Mouse (Mus musculus) induced T-regulatory cell, adult 2 months (primary cell): ENCODE measurements around the gene Tgfbr1.
A peak's percentile ranks its signal among the peaks of the same experiment; 100 is the strongest.

Experiments used
- DNase-seq: peaks from one replicate; pipeline ENCODE4 v3.0.0-alpha.2; 2012; ENCODE audit warnings: low read depth

The Tgfbr1 gene

DNA sequence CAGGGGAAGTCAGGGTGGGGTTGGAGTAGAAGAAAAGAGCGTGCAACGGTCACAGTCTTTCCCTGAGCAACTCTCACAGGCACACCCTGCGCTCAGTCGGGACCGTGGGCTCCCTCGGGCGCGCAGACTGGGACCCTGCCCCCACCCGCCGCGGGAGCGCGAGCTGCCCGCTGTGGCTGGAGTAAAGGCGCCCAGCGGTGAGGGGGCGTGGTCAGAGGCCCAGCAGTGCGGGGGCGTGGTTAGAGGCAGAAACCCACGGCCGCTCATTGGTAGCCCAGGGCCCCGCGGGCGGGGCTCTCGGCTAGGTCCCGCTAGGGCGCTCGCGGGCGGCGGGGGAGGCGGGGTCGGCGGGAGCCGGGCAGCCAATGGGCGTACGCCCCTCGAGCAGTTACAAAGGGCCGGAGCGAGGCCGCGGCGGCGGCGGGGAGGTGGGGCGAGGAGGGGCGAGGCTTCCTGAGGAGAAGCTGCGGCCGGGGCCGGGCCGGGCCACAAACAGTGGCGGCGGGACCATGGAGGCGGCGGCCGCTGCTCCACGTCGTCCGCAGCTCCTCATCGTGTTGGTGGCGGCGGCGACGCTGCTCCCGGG lies at the start of gene Tgfbr1:
TSS of gene Tgfbr1 (plus strand) at position 420 of the 586 bp plus-strand sequence.
- DNase-seq: peak; percentile 98

DNA sequence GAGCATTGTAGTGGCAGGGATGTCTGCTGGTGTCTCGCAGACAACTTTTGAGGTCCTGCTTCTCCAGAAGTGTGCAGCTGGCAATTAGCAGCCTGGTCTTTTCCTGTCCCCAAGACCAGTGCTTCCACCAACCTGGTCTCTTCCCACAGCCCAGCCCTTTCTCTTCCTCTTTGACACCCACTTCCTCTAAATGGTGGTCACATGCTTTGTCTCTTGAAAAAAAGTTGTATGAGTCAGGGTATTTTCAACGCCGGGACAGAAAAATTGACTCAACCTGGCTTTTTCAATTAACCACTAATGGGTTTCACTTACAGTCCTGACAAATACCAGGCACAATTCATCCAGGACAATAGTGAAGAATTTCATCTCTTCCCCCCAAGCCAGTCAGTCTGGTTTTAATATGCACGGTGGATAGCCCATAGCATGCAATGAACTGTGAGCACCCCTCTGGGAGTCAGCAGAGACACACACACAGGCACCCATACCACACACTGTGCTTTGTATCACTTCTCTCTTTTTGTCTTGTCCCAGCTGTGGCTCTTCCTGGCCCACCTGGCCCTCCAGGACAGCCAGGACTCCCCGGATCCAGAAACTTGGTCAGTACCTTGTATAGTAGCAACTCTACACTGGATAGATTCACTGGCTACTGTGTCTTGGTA lies 49.6 kb upstream of the Tgfbr1 start:
- DNase-seq: peak; percentile 82

DNA sequence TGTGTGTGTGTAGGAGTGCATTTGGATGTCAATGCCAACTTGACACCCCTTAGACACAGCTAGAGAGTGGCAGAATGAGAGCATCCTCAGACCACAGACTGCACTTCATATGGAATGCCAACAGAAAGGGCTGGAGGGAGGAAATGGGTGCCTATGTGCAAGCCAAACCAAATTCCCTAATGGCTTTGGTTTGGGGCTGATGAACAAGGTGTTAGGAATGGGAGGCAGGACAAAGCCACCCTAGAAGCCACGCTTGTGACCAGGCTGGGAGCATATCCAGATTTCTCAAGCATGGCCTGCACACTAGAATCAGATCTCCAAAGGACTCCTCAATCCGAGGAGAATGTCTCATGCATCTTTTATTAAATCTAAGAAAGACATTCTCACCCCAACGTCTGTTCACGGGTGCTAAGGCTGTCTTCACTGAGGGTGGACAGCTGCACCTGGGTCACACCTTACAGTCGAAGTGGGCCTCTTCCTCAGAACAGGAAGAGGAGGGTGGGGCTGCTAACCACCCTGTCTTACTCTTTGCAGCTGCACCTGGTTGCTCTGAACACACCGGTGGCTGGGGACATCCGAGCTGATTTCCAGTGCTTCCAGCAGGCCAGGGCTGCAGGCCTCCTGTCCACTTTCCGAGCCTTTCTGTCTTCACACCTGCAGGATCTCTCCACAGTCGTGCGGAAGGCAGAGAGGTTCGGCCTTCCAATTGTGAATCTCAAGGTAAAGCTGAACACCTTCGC lies 43.0 kb upstream of the Tgfbr1 start:
- DNase-seq: peak; percentile 75

DNA sequence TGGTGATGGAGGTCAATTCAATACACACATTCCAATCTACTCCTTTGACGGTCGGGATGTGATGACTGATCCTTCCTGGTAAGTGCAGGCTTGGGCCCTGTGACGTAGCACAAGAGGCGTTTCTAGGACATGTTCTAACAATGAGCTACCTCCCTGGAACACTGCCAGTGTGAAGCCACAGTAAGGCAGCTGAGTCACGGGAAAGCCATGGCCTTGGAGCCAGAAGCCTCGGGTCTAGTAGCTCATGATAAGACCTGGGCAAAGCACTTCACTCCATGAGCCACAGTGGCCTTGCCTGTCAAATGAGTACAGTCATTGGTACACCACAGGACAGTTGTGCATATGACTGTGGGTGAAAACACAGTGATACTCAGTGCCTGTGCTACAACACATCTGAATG lies 42.2 kb upstream of the Tgfbr1 start:
- peak; percentile 72 for DNase-seq

DNA sequence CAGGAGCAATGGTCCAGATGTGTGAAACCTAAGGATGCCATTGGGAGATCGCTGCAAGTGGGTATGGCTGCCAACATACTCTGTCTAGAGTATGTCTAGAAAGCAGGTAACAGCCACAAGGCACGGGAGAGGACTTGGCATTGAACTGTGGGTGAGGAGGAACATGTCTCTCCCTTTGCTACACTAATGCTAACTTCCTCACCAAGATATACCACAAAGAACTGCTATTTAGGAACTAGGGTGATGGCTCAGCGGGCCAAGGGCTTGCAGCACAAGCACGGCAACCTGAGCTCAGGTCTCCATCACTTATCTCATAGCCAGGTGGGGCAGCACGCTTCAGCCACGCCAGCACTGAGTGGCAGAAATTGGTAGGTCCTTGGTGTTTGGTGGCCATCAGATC lies 41.6 kb upstream of the Tgfbr1 start:
- DNase-seq: no peak

DNA sequence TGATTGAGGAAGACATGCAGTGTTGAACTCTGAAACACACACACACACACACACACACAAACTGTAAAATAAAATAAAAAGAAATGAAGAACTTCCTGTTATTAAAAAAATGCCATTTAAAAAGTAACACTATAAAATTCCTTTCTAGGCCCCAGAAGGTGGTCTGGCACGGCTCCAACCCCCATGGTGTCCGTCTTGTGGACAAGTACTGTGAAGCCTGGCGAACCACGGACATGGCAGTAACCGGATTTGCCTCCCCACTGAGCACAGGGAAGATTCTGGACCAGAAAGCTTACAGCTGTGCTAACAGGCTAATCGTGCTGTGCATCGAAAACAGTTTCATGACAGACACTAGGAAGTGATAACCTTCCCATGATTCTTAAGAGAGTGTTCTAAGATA lies 41.1 kb upstream of the Tgfbr1 start:
- no peak for DNase-seq

DNA sequence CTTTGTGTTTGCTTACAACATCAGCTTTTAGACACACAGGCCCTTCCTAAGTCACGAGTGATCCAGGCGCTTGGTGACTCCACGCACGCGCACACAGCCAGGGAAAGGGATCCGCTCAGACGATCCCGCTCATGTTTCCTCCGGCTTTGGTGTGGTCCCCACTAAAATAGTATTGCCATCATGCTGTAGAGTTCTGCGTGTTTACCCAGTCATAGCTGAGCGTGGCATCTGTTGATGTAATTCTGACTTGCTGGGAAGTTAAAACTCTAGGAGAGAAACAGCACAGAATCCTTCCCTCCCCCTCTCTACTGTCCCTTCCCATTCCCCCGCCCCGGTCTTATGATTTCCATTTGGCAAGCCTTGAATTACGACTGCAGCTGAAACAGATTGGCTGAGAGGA lies 40.3 kb upstream of the Tgfbr1 start:
- no peak for DNase-seq

DNA sequence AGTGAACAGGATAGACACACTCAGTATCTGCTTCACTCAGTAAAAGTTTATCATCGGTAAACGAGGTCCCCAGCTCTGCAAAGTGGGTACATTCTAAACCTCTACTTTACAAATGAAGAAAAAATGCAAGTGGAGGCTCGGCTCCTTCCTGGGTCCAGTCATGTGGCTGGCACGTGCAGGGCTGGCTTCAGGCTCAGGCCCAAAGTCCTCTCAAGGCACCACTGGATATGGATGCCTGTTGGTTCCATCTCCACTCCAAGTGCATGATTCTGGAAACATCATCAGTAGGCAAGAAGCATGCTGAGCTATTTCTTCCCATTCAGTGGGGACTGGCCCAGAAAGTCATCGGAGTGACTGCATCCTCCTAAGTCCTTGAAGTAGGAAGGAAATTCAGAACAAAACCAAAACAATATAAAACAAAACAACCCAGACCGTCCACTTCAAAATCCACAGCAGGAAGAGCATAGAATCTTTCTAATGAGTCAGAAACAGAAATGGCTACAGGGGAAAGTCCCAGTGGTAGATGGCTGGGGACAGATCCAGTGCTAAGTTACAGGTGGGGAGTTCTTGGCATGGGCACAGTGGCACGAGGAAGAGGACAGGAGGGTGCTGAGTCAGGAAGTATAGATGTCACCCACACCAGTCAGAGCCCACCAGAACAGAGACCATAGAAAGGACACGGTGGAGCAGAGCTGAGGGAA lies 39.2 kb upstream of the Tgfbr1 start:
- DNase-seq: peak; percentile 82

DNA sequence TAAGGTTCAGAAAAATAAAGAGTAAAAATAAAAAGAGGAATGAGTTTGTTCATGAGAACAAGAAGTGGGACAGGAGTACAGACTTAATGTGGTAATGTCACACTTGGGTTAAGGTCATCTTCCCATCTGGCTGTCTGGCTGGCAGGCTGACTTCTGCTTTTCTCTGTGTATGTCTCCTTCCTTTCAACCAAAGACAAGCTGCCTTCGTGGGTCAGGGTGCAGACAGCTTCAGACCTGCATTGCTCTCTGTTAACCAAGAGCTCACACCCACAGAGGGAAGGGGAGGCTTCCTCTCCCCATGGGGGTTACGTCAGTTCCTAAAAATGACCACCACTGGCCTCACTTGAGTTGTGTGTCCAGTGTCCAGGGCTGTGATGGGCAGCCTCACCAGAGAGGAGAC lies 37.6 kb upstream of the Tgfbr1 start:
- peak; percentile 21 for DNase-seq

DNA sequence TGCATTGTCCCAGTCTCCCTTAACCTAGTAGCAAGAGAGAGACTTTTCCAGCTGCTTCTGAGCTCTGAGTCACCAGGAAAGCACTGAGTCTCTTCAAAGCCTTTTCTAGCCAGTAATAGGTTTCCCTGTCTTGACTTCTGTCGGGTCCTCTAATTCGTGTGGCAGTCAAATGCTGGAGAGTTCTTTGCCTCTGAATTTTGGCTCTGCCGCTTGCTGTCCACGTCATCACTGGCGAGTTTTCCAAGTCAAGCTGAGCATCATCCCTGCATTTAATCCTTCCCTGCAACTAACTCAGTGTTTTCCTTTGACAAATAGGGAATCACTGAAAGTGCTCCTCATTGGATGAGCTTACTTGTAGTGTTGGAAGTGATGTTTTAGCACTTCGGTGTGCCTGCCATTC lies 36.6 kb upstream of the Tgfbr1 start:
- DNase-seq: no peak

DNA sequence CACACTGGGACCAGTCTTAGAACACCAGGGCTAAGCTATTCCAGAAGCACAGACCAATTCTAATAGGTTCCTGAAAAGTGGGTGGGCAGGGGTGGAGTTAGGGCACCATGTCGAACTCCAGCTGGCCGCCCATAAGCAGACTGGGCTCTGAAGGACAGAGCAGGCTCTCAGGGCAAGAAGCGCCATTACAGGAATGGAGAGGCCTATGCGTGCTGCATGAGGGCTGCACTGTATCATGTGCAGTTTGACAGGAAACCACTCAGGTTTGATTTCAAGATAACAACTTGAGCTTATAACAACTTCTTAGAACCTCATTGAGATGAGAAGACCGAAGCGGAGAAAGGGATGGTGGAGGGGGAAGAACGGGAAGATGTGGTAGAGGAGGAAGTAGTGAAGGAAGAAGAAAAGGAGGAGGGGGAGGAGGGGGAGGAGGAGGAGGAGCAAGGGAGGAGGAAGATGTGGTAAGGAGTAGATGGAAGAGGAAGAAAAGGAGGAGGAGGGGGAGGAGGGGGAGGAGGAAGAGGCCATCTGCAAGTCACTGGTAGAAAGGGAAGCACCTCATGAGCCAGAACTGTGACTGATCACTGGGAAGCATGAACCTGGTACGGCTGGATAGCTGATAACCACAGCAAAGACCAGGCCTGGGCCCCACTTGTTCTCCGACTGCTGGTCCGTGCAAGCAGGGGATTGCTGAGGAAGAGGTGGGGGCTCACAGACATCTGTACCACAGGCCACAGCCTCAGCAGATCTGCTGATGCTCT lies 33.3 kb upstream of the Tgfbr1 start:
- DNase-seq: peak; percentile 87

DNA sequence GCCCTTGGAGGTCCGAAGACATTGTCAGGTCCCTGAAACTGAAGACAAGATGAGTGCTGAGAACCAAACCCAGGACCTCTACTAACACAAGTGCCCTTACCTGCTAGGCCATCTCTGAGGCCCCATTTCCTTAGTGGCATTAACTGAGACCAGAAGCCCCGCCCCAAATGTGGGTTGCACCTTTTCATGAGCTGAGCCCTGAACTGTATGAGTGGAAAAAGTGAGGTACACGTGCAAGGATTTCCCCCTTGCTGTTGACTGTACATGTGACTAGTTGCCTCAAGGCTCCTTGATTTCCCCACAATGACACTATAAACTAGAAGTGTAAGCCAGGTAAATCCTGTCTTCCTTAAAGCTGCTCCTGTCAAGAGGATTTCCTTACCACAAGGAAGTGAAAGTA lies 30.7 kb upstream of the Tgfbr1 start:
- DNase-seq: peak; percentile 93

DNA sequence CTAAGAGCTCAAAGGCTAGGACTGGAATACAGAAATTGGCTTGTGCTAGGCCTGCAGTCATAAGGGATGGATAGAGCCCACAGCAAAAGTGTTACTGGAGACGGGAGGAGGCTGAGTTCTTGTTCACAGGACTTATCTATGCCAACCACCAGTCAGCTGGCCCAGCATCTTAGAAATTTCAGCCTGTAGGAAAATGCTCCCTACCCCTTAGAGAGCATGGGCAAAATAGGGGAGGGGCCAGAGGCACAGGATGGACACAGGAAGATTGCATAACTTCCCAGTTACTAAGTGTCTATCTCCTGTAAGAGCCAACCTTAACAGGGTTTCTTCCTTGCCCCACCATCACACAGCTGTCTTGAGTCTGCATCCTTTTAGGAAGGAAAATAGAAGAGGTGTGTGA lies 28.8 kb upstream of the Tgfbr1 start:
- no peak for DNase-seq

DNA sequence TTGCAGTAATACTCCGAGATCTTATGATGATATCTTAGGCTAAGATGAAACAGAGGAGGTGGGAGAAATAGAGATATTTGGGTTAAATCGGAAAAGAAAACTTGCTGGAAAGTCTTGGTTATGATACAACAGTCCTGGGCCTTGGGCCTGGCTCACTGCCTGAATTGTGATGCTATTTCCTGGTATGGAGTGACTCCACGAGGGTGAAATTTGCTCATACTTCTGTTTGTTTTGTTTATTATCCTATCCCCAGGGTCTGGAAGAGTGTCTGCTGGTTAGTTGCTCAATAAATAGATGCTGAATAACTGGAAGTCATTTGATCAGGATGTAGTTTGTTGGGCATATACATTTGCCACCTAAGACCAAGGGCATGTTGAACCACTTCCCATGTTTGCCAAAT lies 25.2 kb upstream of the Tgfbr1 start:
- DNase-seq: no peak

DNA sequence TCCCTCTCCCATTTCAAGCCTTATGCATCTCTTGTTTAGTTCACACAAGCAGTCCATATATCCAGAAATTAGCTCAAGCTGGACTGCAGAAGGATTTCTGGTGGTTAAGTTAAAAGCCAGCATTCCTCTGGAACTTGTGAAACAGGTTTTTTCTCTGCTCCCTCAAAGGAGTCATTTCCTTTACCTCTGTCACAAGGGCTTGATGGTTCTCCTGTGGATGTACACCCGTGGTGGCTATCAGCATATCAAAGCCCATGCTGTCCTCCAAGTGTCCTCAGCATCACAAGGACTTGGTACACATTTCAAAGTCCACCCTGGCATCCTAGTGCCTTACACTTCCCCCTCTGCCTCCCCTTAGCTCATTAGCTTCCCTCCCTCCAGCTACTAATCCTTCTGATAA lies 23.7 kb upstream of the Tgfbr1 start:
- no peak for DNase-seq

DNA sequence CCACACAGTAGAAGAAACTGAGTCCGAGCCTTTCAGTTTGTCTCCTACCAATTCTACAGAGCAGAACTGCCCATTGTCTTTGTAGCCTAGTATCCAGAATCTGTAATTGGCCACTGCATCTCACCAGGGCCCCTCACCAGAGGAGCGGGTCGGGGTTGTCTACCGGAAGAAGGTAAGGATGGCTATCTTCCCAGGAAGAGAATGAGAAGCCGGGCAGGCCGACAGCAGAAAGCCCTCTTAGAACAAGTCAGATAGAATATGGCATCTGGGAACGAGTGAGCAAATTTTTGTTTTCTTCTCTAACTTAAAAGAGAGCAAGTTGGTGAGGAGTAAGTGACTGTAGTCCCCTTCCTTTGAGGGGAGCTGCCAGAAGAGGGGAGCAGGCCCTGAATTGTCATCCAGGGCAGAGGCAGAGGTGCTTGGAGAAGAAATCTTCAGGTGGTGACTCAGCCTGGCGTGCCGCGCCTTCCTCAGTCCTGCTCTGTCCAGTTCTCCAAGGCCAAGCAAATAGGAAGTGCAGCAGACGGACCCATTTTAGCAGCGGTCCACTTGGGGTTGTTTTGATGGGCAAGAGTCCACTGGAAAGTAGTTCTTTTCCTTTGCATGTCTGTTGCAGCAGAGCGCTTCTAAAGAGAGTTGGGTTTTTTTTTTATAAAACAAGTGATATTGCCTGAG lies 22.5 kb upstream of the Tgfbr1 start:
- DNase-seq: no peak

DNA sequence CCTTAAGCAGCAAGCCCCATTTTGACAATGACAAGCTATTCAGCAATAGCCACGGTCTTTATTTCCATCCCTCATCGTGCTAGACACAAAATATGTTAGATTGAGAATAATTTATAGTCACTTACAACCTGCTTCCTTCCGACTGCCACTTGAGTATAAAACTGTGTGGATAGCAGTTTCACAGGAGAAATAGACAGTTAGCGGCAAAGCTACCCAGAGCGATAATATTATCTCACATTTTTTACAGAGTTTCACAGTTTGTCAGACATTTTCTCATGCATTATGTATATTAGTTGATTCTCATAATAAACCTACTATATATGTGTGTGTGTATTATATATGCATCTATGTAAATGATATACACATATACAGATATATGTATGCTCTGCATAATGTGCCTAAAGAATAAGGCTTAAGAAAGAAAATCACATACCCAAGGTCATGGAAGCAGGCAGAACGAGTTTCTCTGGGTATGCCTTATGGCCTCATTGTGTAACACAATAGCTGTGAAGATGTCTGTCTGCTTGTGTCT lies 20.1 kb upstream of the Tgfbr1 start:
- no peak for DNase-seq

DNA sequence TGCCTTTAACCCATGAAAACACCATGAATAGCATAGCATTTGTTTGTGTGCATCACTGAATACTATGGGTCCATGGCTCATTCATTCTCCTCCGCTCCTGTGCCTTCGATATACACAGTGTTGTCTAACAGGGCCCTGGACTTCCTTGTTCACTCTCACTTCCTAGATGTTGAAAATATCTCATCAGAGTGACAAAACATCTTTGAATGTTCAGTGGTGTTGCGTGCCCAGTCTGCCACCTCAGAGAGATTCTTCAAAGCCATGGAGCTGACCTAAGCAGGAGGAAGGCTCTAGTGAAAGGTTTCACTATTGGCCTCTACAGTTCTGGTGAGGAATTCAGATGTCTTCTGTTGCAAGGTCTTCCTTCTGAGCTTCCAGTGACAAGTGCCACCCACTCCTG lies 19.5 kb upstream of the Tgfbr1 start:
- no peak for DNase-seq

DNA sequence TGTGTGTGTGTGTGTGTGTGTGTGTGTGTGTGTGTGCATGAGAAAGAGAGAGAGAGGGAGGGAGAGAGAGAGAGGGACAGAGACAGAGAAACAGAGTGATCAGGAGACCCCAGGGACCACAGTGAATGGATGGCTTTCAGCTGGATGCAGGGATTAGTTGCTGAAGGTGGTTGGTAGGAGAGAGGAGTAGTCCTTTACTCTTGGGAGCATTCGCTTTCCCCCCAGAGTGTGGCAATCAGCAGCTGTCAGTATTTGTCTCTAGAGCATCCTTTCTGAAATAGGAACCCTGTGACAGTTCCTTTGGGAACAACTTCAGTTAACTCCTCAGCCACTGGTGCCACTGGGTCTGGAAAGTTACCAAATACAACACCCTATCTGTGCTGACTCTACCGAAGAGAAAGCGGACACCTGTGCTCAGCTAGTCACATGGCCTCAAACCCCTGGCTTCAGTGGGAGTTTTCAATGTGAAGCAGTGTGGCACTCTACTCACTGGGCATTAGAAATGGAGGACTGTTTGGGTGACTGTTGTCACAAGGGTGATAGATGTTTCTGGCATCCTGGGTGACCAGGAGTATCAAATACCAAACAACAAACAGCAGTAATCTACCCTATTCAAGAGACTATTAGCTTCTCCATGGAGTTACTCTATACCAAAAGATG lies 16.0 kb upstream of the Tgfbr1 start:
- DNase-seq: no peak

DNA sequence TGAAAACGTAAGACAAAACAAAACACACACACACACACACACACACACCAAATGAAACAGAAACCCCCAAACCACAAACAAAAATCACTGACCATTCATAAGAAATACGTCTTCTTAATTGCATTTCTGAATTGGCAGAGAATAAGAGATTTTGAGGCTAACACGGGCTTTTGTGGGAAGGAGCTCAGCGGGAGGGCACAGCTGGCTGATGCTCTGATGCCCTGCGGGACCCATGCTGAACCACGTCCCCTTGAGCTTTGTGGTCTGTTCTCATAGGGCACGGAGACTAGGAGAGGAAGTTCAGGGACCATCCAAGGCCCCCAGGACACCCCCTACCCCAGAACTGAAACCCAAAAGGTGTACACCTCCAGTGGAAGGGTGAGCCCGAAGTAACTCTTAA lies 10.4 kb upstream of the Tgfbr1 start:
- no peak for DNase-seq

DNA sequence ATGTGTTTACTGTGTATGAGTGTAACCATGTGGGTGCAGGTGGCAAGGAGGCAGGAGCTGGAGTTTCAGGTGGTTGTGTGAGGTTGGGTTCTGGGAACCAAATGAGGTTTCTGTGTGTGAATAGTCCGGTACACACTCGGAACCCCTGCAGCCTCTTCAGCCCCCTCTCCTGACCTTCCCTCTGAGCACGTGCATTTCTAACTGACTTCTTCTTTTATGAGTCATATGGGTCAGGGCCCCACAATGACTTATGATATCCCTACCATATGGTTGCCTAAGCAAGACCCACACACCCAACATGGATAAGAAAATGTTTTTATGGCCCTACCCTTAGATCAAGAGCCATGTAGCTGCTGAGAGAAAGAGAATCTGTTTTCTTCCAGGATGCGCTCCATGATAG lies 6.0 kb upstream of the Tgfbr1 start:
- no peak for DNase-seq
